Mouse (Mus musculus) urinary bladder, postnatal 4 days (tissue): ENCODE results near the gene Mcrip2.

ENCODE experiments used
- DNase-seq, 2 experiments: peaks; one replicate each; pipeline ENCODE4 v3.0.0; 2021 to 2022; ENCODE audit warnings: low spot score in 2 of 2

Gene Mcrip2

GRCm38 (mm10) chr17:25818851-25819780 is 49.4 kb downstream of the Mcrip2 start:
- DNase-seq, result no peak

DNA sequence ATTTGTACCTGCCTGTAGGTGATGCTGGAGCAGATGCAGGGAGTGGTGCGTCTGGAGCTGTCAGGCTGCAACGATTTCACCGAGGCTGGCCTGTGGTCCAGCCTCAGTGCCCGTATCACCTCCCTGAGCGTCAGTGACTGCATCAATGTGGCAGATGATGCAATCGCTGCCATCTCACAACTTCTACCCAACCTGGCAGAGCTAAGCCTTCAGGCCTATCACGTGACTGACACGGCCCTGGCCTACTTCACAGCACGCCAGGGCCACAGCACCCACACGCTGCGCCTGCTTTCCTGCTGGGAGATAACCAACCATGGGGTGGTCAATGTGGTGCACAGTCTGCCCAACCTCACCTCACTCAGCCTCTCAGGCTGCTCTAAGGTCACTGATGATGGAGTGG is 50.9 kb downstream of the Mcrip2 start:
- DNase-seq, result no peak
